Mouse (Mus musculus): ENCODE measurements around the gene Rufy4. TPM values are rescaled to one million over a fixed set of nuclear protein-coding genes. Genes with fewer than 3 reads are reported as not detected.
"Not testable (repeated sequence)": the region's sequence is repeated elsewhere in the genome, so short reads cannot be mapped to it uniquely, and the experiment has no call there.

The Rufy4 gene
- polyA plus RNA-seq, 1 experiment = 0.42 TPM

- no peaks in the 10 kb centered on the region for H3K27me3 ChIP-seq (ENCODE audit: control insufficient read depth, insufficient read depth, low read length)
- H3K27ac ChIP-seq (ENCODE audit: control insufficient read depth, insufficient read depth, low read depth, low read length) = no peak overlapping the region
- TF ChIP-seq POLR2A (IDR thresholded peaks at IDR 0.05; ENCODE audit: control insufficient read depth, low read depth, low read length) (no peak), CTCF (IDR thresholded peaks at IDR 0.05; ENCODE audit: control insufficient read depth, insufficient read depth, insufficient replicate concordance, low read depth, low read length) (no peak)
- H3K36me3 ChIP-seq (ENCODE audit: control insufficient read depth, insufficient read depth, low read length) = no peaks in the 10 kb centered on the region
- no peak overlapping the region for H3K4me3 ChIP-seq (ENCODE audit: control insufficient read depth, low read depth, low read length)
- no peaks in the 10 kb centered on the region; the same call in 1 of the 2 replicates for H3K4me1 ChIP-seq (ENCODE audit: control insufficient read depth, insufficient read depth, low read length)
These were observed 24.8 kb downstream of the Rufy4 start for GRCm38 (mm10) chr1:74150101-74150500.

GRCm38 (mm10) chr1:74151091-74151490 lies 25.8 kb downstream of the Rufy4 start:
- Histone ChIP-seq H3K36me3 (ENCODE audit: control insufficient read depth, insufficient read depth, low read length) (no peaks in the 10 kb centered on the region), H3K4me1 (ENCODE audit: control insufficient read depth, insufficient read depth, low read length) (no peaks in the 10 kb centered on the region; the same call in 1 of the 2 replicates), H3K27ac (ENCODE audit: control insufficient read depth, insufficient read depth, low read depth, low read length) (no peak overlapping the region), H3K4me3 (ENCODE audit: control insufficient read depth, low read depth, low read length) (no peak overlapping the region), H3K27me3 (ENCODE audit: control insufficient read depth, insufficient read depth, low read length) (no peaks in the 10 kb centered on the region)
- TF ChIP-seq CTCF (IDR thresholded peaks at IDR 0.05; ENCODE audit: control insufficient read depth, insufficient read depth, insufficient replicate concordance, low read depth, low read length) = no peak
- TF ChIP-seq POLR2A (IDR thresholded peaks at IDR 0.05; ENCODE audit: control insufficient read depth, low read depth, low read length) = no peak

GRCm38 (mm10) chr1:74153461-74154184 lies 28.3 kb downstream of the Rufy4 start, which contains the start of gene Cxcr2:
Cxcr2 (plus strand) TSS chr1:74153989.
- TF ChIP-seq POLR2A (IDR thresholded peaks at IDR 0.05; ENCODE audit: control insufficient read depth, low read depth, low read length) = no peak
- TF ChIP-seq CTCF (IDR thresholded peaks at IDR 0.05; ENCODE audit: control insufficient read depth, insufficient read depth, insufficient replicate concordance, low read depth, low read length) = no peak
- Histone ChIP-seq H3K4me3 (ENCODE audit: control insufficient read depth, low read depth, low read length) (no peak within 1 kb of the TSS), H3K27me3 (ENCODE audit: control insufficient read depth, insufficient read depth, low read length) (no peaks in the 10 kb centered on the region), H3K36me3 (ENCODE audit: control insufficient read depth, insufficient read depth, low read length) (no peaks in the 10 kb centered on the region), H3K27ac (ENCODE audit: control insufficient read depth, insufficient read depth, low read depth, low read length) (no peak within 1 kb of the TSS), H3K4me1 (ENCODE audit: control insufficient read depth, insufficient read depth, low read length) (no peaks in the 10 kb centered on the region)

- TF ChIP-seq POLR2A (IDR thresholded peaks at IDR 0.05; ENCODE audit: control insufficient read depth, low read depth, low read length) (no peak), CTCF (IDR thresholded peaks at IDR 0.05; ENCODE audit: control insufficient read depth, insufficient read depth, insufficient replicate concordance, low read depth, low read length) (no peak)
- Histone ChIP-seq H3K27ac (ENCODE audit: control insufficient read depth, insufficient read depth, low read depth, low read length) (no peak overlapping the region), H3K36me3 (ENCODE audit: control insufficient read depth, insufficient read depth, low read length) (no peaks in the 10 kb centered on the region), H3K27me3 (ENCODE audit: control insufficient read depth, insufficient read depth, low read length) (no peaks in the 10 kb centered on the region), H3K4me3 (ENCODE audit: control insufficient read depth, low read depth, low read length) (no peak overlapping the region), H3K4me1 (ENCODE audit: control insufficient read depth, insufficient read depth, low read length) (no peaks in the 10 kb centered on the region)
These were observed 30.2 kb downstream of the Rufy4 start for GRCm38 (mm10) chr1:74155435-74156012.

- Histone ChIP-seq H3K27me3 (ENCODE audit: control insufficient read depth, insufficient read depth, low read length) (no peaks in the 10 kb centered on the region), H3K4me1 (ENCODE audit: control insufficient read depth, insufficient read depth, low read length) (no peaks in the 10 kb centered on the region), H3K27ac (ENCODE audit: control insufficient read depth, insufficient read depth, low read depth, low read length) (no peak overlapping the region), H3K4me3 (ENCODE audit: control insufficient read depth, low read depth, low read length) (no peak overlapping the region), H3K36me3 (ENCODE audit: control insufficient read depth, insufficient read depth, low read length) (no peaks in the 10 kb centered on the region)
- TF ChIP-seq CTCF (IDR thresholded peaks at IDR 0.05; ENCODE audit: control insufficient read depth, insufficient read depth, insufficient replicate concordance, low read depth, low read length) (no peak), POLR2A (IDR thresholded peaks at IDR 0.05; ENCODE audit: control insufficient read depth, low read depth, low read length) (no peak)
These were observed 31.1 kb downstream of the Rufy4 start for GRCm38 (mm10) chr1:74156381-74156910.

- H3K4me3 ChIP-seq (ENCODE audit: control insufficient read depth, low read depth, low read length); H3K27ac ChIP-seq (ENCODE audit: control insufficient read depth, insufficient read depth, low read depth, low read length); H3K36me3 ChIP-seq (ENCODE audit: control insufficient read depth, insufficient read depth, low read length); H3K4me1 ChIP-seq (ENCODE audit: control insufficient read depth, insufficient read depth, low read length); H3K27me3 ChIP-seq (ENCODE audit: control insufficient read depth, insufficient read depth, low read length): not testable (repeated sequence)
These were observed 34.3 kb downstream of the Rufy4 start for GRCm38 (mm10) chr1:74159613-74160012.

GRCm38 (mm10) chr1:74160036-74160435 lies 34.7 kb downstream of the Rufy4 start:
- Histone ChIP-seq H3K36me3 (ENCODE audit: control insufficient read depth, insufficient read depth, low read length) (no peaks in the 10 kb centered on the region), H3K4me1 (ENCODE audit: control insufficient read depth, insufficient read depth, low read length) (no peaks in the 10 kb centered on the region), H3K27ac (ENCODE audit: control insufficient read depth, insufficient read depth, low read depth, low read length) (no peak overlapping the region), H3K4me3 (ENCODE audit: control insufficient read depth, low read depth, low read length) (no peak overlapping the region), H3K27me3 (ENCODE audit: control insufficient read depth, insufficient read depth, low read length) (no peaks in the 10 kb centered on the region)
- no peak for TF ChIP-seq CTCF (IDR thresholded peaks at IDR 0.05; ENCODE audit: control insufficient read depth, insufficient read depth, insufficient replicate concordance, low read depth, low read length)
- no peak for TF ChIP-seq POLR2A (IDR thresholded peaks at IDR 0.05; ENCODE audit: control insufficient read depth, low read depth, low read length)
